Mouse (Mus musculus) bone marrow macrophage, adult 2 months (primary cell): ENCODE measurements around the gene Rfx5.
"Not testable (repeated sequence)": the region's sequence is repeated elsewhere in the genome, so short reads cannot be mapped to it uniquely, and the experiment has no call there.

ENCODE experiments used
- CTCF ChIP-seq: IDR thresholded peaks from 2 replicates; pipeline ENCODE4 v1.5.1; 2012; ENCODE audit warnings: low read depth, mild to moderate bottlenecking, low read length, moderate library complexity
- POLR2A ChIP-seq: IDR thresholded peaks from 2 replicates; pipeline ENCODE4 v1.6.1; 2012; ENCODE audit warnings: mild to moderate bottlenecking, low read depth, low read length, borderline replicate concordance

- TF ChIP-seq POLR2A, CTCF: not testable (repeated sequence)
These were observed 13.8 kb upstream of the Rfx5 start for GRCm38 (mm10) chr3:94940033-94940432.
